Mouse (Mus musculus): ENCODE data around the gene Lrrk1.

Lrrk1 gene

DNA sequence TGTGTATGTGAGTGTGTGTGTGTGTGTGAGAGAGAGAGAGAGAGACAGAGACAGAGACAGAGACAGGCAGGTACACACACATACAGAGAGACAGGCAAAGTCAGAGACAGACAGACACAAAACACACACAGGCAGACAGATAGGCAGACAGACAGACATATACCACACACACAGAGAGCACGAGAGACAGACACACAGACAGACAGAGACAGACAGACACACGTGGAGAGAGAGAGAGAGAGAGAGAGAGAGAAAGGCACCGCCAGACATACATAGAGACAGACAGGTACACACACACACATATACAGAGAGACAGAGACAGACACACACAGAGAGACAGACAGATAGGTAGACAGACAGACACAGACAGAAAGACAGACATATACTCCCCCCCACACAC is 138.7 kb downstream of the Lrrk1 start:
- peak; percentile 70 for DNase-seq

DNA sequence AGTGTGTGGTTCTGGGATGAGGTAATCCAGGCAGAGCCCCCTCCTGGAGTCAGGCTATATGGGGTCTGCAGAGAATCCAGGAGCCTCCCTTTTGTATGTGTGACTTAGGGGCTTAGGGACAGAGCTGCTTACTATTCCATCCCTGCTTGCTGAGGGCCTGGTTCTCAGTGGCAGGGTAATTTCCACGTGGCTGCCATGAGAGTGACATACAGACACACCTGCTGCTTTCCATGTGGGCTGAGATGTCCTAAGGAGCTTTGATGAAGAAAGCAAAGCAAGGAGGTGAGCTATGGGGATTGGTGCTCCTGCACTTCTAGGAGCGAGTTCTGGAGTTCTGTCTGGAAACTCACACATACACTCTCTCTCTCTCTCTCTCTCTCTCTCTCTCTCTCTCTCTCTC is 139.1 kb downstream of the Lrrk1 start:
- DNase-seq: no peak

DNA sequence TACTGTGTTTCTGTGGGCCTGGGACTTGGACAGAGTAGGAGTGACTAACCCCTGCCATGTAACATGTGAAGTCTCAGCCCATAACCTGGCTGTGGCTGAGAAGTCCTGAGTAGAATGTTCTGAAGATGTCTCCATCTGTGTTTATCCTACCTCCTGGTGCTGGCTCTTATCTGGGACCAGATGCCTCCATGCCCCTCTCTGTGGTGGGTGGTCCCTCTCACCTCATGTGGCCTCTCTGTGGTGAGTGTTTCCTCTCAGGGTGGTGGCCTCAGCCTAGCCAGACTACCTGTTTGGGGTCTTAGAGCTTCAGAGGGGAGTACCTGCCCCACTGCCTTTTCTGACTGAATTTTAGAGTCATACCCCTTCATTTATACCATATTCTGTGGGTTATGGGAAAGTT is 139.9 kb downstream of the Lrrk1 start:
- DNase-seq: peak; percentile 81

DNA sequence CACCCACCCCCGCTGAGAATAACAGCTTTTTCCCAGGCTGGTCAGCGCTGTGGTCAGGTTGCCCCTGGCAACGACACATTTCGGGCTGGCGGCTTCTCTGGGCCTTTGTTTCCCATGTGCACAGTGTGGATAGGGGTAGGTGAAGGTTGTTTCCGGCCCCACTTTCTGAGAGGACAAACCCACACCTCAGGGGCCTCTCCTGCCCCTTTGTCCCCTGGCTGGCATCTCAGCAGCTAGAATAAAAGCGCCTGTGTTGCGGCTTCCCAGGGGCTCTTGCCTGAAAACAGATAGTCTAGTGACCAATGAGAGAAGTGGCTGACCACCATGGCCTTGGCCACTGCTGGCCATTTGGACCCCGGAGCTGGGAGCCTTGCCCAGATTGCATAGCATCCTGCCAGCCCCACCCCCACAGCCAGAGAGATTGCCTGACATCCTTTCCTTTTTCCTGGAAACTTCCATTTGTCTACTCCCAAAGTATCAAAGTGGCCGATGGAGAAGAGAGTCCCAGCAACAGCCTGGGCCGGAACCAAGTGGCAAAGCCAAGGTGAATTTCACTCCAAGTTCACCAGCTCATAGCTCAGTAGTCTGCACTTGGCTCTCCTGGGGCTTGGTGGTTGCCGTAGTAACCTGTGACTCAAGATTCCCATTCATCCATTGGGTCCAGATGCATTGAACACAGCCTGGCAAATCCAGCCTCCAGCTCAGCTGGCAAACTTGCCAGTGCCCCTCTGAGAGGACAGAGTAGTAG is 140.7 kb downstream of the Lrrk1 start:
- DNase-seq: peak; percentile 92

DNA sequence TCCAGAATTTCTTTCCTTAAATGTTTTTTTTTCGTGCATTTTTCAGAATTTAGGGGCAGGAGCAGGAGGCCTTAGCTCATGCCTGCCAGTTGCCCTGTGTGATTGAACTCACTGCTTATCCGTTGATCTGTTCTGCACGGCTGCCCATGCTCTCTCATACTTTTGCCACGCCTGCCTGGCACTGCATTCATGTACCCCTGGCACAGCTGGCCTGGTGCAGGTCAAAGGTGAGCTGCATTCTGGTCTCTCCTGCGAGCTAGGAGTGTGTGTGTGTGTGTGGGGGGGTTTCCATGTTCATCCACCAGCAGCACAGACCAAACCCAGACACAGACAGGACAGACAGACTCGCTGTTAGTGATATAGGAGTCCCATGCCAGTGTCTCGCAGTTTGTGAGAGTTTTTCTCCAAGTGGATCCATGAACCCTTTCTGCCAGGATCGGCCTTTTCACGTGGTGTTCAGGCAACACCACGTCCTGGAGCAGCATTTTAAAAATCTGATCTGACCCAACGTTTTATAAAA is 141.4 kb downstream of the Lrrk1 start:
- peak; percentile 68 for DNase-seq

DNA sequence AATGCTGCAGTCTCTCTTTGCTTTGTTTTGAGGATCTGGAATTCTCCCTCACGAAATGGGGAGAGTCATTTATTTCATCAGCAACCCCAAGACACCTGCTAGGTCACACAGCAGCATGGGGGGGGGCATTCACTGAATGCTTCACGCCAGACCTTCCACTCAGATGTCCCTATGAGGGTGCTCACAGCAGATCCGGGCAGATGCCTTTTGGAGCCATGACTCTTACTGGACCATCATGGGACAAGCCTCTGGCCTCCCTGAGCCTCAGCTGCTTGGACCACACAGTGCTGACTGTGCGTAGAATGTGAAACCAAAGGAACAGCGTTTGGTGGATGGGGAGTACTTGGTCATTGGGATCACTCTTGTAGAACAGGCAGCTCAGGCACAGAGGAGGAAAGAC is 142.5 kb downstream of the Lrrk1 start:
- peak; percentile 79 for DNase-seq

DNA sequence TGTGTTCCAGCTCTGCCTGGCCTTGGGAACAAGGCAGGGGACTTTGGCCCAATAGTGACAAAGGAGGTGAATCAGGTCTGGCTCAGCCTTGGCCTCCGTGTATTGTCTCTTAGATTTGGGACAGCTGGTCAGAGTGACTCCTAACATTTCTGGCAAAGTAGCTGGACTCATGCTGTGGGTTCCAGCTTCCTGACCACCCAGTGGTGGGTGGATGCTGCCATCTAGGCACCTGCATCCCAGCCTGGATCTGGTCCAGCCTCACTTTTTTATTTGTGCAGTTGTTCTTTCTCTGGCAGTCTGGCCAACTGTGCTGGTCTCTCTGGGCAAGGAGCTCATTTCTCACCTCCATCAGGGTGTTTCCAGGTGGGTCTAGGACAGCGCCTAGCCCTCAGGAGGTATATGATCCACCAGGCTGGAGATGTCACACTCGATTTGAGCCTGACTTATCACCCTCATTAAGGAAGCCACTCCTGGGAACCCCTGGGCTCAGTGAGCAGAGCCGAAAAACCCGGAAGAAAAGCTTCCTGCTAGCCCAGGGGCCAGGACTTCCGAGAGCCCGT is 144.3 kb downstream of the Lrrk1 start:
- peak; percentile 84 for DNase-seq

DNA sequence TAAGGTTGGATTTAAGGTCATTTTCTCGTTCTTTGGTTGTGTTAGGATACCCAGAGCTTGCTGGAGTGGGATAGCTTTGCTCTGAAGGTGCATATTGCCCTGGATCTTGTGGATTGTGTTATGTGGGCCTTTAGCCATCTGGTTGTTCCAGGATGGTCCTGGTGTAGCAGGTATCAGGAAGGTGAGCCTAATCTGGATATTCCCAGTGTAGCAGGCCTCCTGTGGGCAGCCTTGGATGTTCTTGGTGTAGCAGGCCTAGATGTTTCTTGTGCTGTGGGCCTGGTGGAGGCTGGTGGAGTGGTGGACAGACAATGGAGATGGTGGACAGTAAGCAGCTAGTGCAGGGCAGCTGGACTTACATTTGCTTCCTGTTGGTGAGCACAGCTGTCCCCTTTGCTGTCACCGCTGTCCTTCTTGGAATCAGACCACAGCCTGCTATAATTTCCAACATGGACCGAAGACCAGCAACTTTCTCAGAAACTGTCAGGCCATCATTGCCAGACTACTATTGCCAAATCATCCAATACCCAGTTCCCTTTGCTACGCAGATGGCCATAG is 146.2 kb downstream of the Lrrk1 start:
- DNase-seq: peak; percentile 69

DNA sequence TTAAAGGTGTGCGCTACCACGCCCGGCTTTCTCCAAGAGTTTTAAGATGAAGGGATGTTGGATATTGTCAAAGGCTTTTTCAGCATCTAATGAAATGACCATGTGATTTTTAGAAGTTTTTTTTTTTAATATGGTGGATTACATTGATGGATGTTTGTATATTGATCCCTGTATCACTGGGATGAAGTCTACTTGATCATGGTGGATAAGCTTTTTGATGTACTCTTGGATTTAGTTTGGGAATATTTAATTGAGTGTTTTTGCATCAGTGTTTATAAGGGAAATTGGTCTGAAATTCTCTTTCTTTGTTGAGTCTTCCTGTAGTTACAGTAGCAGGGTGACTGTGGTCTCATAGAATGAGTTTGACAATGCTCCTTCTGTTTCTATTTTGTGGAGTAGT is 150.0 kb downstream of the Lrrk1 start:
- DNase-seq: no peak

DNA sequence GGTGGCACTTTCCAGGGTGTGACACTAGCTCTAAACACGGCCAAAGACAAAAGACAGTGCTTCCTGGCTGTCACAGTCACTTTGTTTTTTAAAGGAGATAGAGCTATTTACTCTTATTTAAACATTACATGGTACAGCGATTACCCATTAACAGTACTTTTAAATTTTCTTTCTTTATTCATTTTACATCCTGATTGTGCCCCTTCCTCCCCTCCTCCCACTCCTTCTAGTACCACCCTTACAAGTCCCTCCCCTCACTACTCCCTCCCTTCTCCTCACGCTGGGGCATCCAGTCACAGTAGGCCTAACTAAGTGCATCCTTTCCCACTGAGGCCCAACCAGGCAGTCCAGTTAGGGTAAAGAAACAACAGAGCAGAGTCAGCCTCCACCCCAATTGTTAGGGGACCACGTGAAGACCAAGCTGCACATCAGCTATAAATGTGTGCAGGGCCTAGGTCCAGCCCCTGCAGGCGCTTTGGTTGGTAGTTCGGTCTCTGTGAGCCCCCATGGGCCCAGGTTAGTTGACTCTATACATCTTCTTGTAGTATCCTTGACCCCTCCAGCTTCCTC is 154.1 kb downstream of the Lrrk1 start:
- DNase-seq: peak; percentile 83

DNA sequence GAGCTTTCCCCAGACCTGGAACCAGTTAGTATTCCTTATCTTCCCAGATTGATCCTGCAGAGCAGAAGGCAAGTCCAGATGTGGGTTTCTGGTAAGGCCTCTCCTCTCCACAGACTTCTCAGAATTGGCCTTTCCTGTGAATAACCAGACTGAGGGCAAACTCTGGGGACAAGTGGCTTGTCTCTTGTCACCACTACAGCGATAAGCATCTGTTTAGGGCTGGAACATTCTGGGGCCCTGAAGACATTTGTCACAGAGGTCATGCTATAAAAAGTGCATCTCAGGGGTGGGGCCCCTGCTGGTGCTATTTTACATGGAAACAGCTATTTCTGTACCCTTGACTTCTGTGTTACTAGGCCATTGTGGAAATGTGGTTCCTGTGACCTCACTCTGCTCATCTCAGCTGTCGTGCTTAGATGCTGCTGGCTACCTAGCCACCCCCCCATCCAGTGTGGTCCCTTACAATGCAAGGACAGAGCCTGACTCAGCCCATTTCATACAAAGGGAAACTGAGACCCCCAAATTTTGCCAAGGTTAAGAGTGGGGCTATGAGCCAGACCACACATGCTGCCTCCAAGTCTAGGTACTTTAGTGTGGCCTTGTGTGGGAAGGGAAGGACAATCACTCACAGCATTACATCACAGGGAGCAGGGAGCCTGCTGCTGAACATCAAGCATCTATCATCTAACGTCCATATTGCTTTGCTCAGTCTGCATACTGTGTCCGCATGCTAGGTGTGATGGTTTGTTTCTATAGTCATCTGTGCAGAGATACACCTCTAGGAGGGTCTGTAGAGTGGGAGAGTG is 154.8 kb downstream of the Lrrk1 start:
- DNase-seq: peak; percentile 87

DNA sequence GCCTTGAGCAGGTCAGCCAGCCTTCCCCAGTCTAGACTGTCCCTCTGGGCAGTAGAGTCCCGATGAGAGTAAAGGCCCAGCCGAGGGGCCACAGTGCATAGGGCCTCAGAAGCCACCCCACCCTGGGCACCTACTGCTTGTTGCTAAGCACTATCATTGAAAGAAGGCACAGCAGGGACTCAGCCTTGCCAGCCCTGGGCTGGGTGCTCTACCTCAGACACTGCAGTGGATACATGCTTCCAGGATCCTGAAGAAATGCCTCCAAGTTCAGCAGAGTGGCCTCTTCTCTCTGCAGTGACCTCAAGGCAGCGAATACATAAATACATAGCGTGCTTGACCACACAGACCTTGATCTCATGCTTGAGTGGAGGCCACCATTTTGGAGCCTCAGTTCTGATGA is 156.3 kb downstream of the Lrrk1 start:
- peak; percentile 82 for DNase-seq

DNA sequence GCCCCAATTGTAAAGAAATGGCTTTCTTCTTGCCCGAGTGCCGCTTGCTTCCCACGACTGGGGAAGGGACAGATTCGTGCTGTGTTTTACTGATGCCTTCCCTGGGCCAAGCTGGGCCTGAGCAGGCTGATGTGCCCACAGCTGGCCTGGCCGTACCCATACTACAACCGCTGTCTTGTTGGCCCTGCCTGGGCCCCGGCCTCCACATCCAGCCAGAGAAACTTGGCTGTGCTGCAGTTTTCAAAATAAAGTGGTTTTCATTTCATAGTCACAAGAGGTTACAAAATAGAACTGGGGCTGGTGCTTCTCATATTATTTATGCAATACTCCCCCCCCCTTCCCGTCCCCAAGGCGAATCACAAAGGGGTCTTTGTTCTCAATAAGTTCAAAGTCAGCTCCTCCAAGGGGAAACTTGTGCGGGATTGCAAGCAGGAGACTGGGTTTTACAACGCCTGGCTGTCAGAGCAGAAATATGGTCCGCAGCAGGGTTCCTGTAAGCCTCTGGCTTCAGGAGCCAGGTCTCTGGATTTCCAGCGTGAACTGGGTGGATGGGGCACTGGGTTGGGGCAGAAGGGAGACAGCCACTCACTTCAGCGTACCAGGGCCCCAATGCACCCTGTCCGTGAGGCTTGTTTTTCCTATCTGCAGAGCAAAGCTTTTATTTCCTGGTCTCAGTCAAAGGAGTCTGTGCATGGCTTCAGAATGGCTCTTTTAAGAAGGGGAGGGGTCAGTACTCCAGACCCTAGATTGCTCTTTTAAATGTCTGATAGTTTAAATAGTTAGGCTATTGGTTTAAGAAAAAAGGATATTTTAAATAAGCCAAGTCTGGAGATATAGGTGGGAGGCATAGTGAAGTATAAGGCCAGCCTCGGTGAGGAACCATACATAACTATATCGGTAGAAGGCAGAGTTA is 157.3 kb downstream of the Lrrk1 start:
- peak; percentile 92 for DNase-seq

DNA sequence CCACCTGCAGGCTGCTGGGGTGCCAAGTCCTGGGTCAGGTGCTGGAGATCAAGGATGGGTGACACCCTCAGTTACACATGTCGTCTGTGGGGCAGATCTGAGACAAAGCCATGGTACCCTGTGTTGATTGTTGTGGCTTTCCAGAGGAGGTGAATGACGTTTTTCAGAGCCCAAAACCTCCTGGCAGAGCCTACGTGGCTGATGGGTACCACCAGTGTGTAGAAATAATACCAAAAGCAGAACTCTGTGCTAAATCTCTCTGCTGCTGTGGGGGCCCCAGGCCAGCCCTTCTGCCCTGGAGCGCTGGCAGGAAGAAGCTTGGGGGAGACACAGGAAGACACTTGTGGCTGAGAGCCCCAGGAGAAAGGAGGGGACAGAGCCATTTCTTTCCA is 157.9 kb downstream of the Lrrk1 start:
- peak; percentile 91 for DNase-seq

DNA sequence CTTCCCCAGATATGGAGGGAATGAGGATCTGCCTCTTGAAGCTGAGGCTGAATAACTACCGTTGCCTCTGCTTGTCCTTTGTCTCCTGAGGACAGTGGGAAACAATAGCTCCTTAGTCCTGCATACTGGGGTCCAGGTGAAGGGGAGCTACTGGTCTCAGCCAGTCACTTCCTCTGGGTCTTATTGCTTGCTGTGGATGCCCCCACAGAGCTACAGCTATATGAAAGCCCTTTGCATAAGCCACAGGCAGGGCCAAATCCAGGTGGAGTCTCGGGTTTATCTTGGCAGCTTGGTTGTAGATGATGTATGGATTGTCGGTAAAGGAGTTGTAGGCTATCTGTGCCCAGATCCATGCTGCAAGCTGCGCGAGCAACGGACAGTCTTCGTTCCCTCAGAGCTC is 158.7 kb downstream of the Lrrk1 start:
- peak; percentile 59 for DNase-seq

DNA sequence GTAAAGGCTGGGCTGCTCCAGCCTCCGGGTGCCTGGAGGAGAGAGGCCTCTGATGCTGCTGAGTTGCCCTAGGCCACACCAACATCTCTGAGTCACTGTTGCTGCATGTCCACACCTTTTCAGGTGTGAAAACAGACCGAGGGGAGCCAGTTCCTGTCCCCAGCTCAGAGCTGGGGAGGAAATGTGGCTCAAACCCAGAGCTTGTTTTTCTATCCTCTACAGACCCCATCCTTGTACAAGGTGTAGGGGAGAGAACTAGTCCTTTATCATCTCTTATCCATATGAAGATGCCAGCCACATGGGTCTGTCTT is 159.6 kb downstream of the Lrrk1 start:
- no peak for DNase-seq

DNA sequence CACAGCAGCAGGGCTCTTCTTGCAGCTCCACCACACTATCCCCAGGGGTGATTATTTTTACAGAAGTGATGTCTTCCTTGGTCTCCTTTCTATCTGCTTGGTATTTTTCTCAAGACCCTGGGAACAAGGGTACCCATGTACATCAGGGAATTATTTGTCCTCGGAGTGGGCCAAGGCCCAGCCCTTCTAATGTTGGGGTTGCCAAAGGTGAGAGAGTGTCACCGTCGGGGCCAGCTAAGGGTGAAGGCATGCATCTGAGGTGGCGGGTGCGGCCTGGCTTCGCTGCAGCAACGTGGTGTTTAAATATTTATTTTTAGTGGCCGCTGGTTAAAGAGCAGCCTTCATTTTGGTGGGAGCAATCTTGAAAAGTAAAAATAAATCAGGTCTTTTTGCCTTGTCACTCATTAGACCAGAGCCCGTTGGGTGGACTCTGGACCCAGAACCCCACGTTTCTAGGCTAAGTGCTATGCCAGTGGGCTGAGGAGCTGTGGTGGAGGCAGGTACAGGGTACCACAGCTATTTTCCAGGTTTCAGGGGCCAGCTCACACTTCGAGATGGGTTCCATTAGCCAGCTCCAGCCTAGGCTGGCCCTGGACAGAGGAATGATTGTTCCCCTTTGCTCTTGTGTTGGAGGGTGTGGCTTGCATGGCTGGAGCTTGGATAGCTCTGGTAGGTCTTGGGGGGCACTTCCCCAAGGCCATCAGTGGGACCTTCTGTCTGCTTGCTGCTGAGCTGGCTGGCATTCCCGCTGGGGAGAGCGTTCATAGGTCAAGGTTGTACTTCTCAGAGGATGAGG is 160.1 kb downstream of the Lrrk1 start:
- DNase-seq: peak; percentile 70

DNA sequence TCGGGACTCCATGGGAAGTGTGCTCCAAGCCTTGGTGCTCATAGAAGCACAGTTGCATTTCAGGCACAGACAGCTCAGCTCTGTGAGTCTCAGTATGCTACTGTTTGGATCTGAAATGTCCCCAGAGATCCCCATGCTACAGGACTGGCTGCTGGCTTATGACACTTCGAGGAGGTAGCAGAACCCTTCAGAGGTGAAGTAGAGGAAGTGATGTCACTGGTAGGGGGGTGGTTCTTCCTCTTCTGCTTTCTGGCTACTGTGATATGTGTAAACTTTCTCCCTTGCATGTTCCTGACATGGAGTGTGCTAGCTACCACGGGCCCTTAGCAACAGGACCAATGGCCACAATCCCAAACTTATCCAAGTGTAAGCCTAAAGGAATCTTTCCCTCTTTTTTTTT is 162.3 kb downstream of the Lrrk1 start:
- peak; percentile 65 for DNase-seq

DNA sequence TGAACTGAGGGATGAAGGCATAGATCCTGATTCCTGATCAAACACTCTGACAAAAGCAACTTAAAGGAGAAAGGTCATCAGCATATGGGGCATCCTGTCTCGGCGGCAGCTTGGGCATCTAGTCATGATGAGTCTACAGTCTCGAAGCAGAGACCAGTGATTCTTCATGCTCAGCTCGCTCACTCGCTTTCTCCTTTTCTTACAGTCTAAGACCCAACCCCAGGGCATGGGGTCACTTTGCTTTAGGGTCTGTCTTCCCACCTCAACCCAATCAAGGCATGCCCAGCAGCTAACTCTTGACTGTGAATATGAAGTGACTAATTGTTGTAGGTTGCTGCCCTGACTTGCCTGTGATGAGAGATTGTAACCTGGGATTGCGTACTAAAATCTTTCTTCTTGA is 163.6 kb downstream of the Lrrk1 start:
- DNase-seq: peak; percentile 61

DNA sequence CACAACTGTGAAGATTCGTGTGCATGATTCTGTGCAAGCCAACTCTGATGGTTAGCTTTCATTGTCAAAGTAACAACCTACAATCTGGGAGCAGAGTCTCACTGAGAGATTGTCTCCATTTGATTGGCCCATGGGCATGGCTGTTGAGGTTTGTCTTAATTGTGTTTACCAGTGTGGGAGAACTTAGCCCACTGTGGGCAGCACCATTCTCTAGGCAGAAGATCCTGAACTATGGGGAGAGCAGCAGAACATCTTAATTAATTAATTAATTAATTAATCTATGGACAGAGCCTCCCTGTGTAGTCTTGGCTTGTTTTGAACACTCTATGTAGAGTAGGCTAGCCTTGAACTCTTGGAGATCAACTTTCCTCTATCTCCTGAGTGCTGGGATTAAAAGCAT is 164.4 kb downstream of the Lrrk1 start:
- DNase-seq: peak; percentile 72

DNA sequence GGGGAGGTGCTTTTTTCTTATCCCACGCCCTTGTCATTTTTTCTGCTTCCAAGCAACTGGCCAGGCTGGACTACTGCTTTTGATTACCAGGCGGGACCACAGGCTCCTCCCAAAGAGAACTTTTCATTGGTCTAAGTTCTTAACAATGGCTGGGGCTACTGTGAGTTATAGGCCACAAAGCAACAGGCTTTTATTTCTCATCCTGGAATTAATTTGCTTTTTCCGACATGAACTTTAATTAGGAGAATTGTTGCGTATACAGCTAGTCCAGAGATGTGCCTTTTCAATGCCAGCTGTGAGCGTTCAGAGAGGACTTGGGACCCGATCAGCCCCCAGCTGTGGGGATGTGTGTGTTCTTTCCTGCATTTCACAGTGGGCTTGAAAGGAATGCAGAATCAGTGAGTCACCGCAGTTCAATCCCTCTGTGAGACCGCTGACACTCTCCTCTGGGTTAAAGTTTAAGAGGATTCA is 165.5 kb downstream of the Lrrk1 start:
- DNase-seq: peak; percentile 85
